Mouse (Mus musculus) urinary bladder, postnatal 4 days (tissue): Measurements from ENCODE around the gene Usp28.
A peak's percentile ranks its signal among the peaks of the same experiment; 100 is the strongest.

ENCODE experiments used
- DNase-seq, 2 experiments: peaks; one replicate each; pipeline ENCODE4 v3.0.0; 2021 to 2022; ENCODE audit warnings: low spot score in 2 of 2

Gene Usp28

DNA sequence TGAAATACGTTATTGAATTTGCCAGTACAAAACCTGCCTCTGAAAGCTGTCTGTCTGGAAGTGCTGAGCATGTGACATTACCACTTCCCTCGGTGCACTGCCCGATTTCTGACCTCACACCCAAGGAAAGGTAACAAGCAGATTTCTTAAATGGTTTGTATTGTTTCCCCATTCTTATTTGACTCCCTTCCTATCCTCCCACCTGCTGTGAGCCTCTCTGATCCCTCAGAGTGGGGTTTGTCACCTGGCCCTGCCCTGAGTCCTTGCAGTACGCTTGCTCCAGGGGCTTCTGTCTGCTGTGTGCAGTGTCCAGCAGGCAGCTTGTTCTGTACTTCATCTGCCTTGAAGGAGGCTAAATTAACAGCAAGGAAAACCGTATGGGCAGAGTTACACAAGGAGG, 38.8 kb downstream of the Usp28 start:
- DNase-seq = no peak

DNA sequence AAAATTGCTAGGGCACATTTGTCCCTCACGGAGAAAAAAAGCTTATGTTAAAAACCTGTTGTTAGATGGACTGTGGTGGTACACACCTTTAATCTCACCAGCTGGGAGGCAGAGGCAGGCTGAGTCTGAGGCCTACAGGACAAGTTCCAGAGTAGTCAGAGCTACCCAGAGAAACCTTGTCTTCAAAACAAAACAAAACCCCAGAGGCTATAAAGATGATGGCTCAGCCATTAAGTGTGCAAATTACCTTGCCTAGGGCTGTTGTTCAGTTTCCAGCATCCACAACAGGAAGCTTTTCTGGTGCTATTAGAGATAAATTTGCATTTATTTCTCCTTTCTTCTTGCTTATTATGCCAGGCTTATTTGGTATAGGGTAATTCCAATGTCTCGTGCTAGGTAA, 39.4 kb downstream of the Usp28 start:
- no peak for DNase-seq

DNA sequence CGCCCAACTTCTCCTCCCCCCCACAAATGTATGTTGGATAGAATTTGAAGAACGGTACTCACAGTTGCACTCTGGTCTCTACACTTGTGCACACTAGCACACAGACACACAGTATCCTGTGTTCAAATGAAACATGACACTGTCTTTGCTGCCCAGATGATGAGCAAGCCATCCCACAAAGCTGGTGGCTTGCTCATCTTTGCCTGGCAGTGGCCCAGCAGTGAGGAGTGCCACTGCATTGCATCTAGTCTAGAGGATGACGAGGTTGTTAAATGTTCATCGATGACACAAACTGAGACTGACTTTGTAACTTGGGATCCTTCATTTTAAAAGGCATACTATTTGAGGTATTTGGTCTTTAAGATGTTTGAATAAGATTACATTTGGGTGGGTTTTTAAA, 49.6 kb downstream of the Usp28 start:
- no peak for DNase-seq

DNA sequence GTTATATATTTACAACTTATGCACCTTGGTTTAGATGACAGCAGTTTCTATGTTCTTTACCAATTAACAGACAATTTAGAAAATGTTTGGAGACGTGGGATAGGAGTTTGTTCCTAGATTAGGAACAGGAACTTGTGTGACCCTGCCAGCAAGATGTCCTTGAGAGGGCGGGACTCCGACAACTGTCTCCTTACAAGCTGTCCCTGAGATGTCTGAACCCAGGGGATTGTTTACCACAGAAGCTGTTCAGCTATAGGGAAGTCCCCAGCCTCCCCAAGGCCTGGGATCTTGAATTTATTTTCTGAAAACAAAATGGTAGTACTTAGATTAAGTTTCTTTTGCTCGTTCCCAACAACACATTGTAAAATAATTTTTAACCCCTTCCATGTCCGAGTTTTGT, 65.7 kb downstream of the Usp28 start:
- no peak for DNase-seq

DNA sequence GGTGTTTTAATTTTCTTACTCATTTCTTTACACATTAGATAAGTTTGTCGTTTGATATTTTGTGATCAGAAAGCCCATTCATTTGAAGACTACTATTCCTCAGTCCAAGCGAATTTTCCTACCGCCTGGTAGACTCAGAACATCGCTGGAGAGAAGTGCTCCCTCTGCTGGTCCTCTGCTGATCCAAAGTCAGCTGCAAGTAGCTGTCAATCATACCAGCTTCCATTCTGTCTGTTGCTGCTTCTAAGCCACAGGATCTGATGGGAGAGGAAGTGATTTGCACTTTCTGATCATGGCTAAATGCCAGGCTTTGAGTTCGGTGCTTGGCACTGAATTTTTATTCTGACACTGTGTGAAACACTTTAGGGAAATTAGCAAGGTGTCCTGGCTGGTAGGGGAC, 66.2 kb downstream of the Usp28 start:
- DNase-seq = peak in 1 of 2 experiments; percentile 23

DNA sequence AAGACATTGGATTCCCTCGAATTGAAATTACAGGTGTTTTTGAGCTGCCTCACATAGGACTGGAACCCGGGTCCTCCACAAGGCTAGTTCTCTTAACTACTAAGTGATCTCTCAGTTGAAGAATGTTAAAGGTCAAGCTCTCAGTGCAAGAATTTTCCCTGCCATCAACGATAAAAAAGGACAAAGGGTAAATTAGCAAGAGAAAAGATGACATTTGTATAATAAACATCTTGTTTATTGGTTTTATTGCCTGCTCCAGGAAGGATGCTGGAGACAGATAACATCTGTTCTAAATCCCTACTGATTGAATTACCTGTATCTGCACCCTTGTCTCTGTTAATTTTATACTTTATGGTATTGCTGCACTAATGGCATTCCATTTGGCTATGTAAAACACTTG, 68.9 kb downstream of the Usp28 start:
- DNase-seq = no peak

DNA sequence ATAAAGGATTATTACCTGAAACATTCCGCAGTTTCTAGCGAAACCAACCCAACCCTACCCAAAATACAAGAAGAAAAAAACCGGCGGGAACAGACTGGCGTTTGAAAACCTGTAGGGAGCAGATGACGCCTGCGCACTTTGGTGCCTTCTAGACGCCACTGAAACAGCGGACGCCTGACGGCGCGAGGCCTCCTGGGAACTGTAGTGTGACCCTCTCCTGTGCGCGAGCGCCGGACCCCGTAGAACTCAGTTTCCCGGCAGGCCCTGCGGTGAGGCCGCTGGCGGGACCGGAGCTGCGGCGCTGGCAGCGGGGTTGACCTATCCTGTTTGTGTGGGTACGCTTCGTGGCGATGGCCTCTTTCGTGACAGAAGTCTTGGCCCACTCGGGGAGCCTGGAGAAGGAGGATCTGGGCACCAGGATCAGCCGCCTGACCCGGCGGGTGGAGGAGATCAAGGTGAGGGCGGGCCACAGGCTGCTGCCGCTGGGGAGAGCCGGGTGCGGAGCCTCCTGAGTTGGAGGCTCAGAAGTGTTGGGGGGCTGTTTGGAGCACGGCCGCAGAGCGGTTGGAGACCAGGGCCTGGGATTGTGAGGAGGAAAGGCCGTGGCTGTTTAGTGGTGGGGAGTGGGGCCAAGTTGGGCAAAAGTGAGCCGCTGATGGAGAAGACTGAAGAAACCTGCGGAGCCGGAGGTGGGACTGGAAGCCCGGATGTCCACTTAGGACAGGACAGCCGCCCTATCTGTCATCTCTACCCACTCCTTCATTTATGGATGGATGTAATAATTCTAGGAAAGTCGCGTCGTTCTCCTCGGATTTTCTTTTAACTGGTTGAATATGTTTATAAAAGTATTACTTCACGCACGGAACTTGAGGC, 70.4 kb downstream of the Usp28 start, which contains the start of gene Zw10:
TSS of gene Zw10 (plus strand) at position 281 of the 873 bp plus-strand sequence.
- DNase-seq = peak; percentile 88 to 93

DNA sequence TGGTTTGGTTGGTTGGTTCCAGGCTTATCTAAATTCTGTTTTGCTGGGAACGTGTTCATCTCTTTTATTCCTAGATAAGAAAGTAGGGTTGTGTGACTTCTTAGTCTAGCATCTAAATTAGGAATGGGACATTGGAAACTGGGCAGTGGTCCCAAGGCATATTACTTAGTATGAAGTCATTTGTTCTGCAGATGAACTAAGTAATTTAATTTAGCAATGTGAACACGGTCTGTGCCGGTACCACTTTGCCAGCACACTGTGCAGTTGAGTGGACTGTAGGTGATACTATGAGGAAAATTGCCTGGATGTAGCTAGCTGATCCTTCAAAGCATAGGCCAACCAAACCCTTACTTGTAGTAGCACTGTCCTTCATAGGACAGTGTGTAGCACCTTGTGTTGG, 91.7 kb downstream of the Usp28 start:
- DNase-seq = no peak

DNA sequence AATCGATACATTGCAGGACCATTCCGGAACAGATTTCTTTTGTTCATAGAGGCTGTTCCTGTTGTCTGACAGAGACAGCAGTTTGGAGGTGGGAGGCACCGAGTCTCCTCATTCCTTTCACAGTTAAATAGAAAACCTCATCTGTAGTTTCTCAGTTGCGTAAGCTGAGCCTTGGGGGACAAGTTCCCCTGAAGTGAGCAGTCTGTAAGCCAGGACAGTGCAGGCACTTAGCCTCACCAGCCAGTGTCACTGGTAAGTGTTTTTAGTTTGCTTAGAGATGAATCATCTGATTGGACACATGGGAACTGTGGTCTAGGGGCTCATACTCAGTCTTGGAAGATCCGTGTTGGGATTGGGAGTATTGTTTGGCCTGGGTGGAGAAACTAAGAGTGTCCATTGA, 95.9 kb downstream of the Usp28 start, which contains the start of gene Tmprss5:
TSS of gene Tmprss5 (plus strand) at position 154 of the 400 bp plus-strand sequence.
- no peak for DNase-seq

DNA sequence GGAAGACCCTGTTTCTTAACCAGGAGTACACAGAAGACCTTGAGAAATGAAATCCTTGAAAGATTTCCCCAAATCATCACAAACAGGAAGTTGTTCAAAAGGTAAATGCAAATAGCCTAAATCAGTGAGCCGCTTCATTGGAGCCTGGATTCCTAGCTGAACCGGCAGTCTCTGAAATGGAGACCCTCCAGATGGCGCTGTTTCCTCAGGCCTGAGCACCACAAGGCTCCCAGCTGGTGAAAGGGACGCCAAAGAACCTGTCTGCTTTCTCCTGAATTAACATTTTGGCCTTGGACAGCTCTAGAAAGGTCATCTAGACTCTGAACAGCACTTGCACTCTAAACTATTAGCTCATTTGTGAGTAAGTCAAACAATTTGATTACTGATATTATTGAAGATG, 96.4 kb downstream of the Usp28 start:
- peak; percentile 47 to 73 for DNase-seq

DNA sequence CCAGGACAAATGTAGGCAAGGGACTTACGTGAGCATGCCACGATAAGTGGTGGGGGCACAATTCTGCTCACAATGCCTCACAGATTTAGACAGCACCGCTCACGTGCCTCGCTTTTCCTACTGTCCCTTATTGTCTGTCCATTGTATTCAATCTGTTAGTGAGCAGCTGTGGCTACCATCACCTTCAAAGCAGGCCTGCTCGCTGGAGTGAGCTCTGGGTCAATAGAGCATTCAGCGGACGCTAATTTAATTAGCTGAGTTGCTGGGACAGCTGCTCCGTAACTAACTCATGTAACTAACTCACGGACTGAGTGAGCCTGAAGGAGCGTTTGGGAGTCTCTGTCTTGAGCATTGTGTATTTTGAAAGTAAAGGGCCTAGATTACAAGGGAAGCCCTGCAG, 102.1 kb downstream of the Usp28 start:
- no peak for DNase-seq
